Mouse (Mus musculus) mature B cell (primary cell): ENCODE measurements around the gene Psmc1.

Source experiments
- in situ Hi-C: fragments of 300-500 bp; cut with MboI; formaldehyde crosslinking; loops from 2 replicates; pipeline ENCODE4 v1.14.3; 2019

The Psmc1 gene

GRCm38 (mm10) chr12:100109986-100110696 lies at the start of gene Psmc1:
Gene Psmc1 (plus strand): TSS chr12:100110154.
- in situ Hi-C loops, result loop anchor here (5.0 to 10.0 kb wide), 2 partner anchors 143 to 1025 kb away; no protein-coding TSS in a partner anchor

GRCm38 (mm10) chr12:100061071-100061470 lies 48.9 kb upstream of the Psmc1 start:
- in situ Hi-C loops, result no loop called here

- in situ Hi-C loops, result no loop called here
Measured at GRCm38 (mm10) chr12:100061826-100062225, 48.1 kb upstream of the Psmc1 start.

GRCm38 (mm10) chr12:100062584-100062983 lies 47.4 kb upstream of the Psmc1 start:
- in situ Hi-C loops, result no loop called here

- in situ Hi-C loops, result no loop called here
Measured at GRCm38 (mm10) chr12:100065109-100065508, 44.8 kb upstream of the Psmc1 start.

GRCm38 (mm10) chr12:100067477-100067876 lies 42.5 kb upstream of the Psmc1 start:
- in situ Hi-C loops, result no loop called here

GRCm38 (mm10) chr12:100073201-100073672 lies 36.7 kb upstream of the Psmc1 start:
- in situ Hi-C loops, result no loop called here

- in situ Hi-C loops, result no loop called here
Measured at GRCm38 (mm10) chr12:100075715-100076114, 34.2 kb upstream of the Psmc1 start.

GRCm38 (mm10) chr12:100079636-100080286 lies 30.2 kb upstream of the Psmc1 start:
- in situ Hi-C loops, result no loop called here

GRCm38 (mm10) chr12:100088026-100088425 lies 21.9 kb upstream of the Psmc1 start:
- in situ Hi-C loops, result no loop called here

- in situ Hi-C loops, result no loop called here
Measured at GRCm38 (mm10) chr12:100089265-100089664, 20.7 kb upstream of the Psmc1 start.

GRCm38 (mm10) chr12:100090750-100091149 lies 19.2 kb upstream of the Psmc1 start:
- in situ Hi-C loops, result no loop called here

GRCm38 (mm10) chr12:100093046-100093445 lies 16.9 kb upstream of the Psmc1 start:
- in situ Hi-C loops, result no loop called here

- in situ Hi-C loops, result loop anchor here (10.0 kb wide), 1 partner anchor 1015 kb away; no protein-coding TSS in a partner anchor
Measured at GRCm38 (mm10) chr12:100099971-100100706, 9.8 kb upstream of the Psmc1 start.

GRCm38 (mm10) chr12:100100707-100101030 lies 9.3 kb upstream of the Psmc1 start:
- in situ Hi-C loops, result loop anchor here (10.0 kb wide), 1 partner anchor 1016 kb away; no protein-coding TSS in a partner anchor

- in situ Hi-C loops, result loop anchor here (10.0 kb wide), 1 partner anchor 1017 kb away; no protein-coding TSS in a partner anchor
Measured at GRCm38 (mm10) chr12:100101651-100102050, 8.3 kb upstream of the Psmc1 start.

GRCm38 (mm10) chr12:100104530-100104929 lies 5.4 kb upstream of the Psmc1 start:
- in situ Hi-C loops, result loop anchor here (10.0 kb wide), 1 partner anchor 1020 kb away; no protein-coding TSS in a partner anchor

GRCm38 (mm10) chr12:100106275-100106895 lies 3.6 kb upstream of the Psmc1 start:
- in situ Hi-C loops, result loop anchor here (5.0 to 10.0 kb wide), 2 partner anchors 139 to 1022 kb away; no protein-coding TSS in a partner anchor

GRCm38 (mm10) chr12:100107436-100107835 lies 2.5 kb upstream of the Psmc1 start:
- in situ Hi-C loops, result loop anchor here (5.0 to 10.0 kb wide), 2 partner anchors 140 to 1023 kb away; no protein-coding TSS in a partner anchor

- in situ Hi-C loops, result no loop called here
Measured at GRCm38 (mm10) chr12:100115982-100116381, 6.0 kb downstream of the Psmc1 start.

- in situ Hi-C loops, result no loop called here
Measured at GRCm38 (mm10) chr12:100122921-100123381, 13.0 kb downstream of the Psmc1 start.

- in situ Hi-C loops, result no loop called here
Measured at GRCm38 (mm10) chr12:100123476-100123875, 13.5 kb downstream of the Psmc1 start.
